Mouse (Mus musculus) erythroblast, embryonic 14.5 days (primary cell): ENCODE measurements around the gene Thbd. TPM values are rescaled to one million over a fixed set of nuclear protein-coding genes. Genes with fewer than 3 reads are reported as not detected.

Source experiments
- H3K27me3 ChIP-seq: 2 replicates; pipeline ENCODE4 v1.6.1; 2012; ENCODE audit warnings: inconsistent platforms; ENCODE audit not compliant: control insufficient read depth
- H3K36me3 ChIP-seq: 2 replicates; pipeline ENCODE4 v1.6.1; 2012; ENCODE audit warnings: mild to moderate bottlenecking, inconsistent platforms; ENCODE audit not compliant: control insufficient read depth
- H3K4me1 ChIP-seq: 2 replicates; pipeline ENCODE4 v1.6.1; 2012; ENCODE audit warnings: inconsistent platforms; ENCODE audit not compliant: control insufficient read depth
- H3K4me3 ChIP-seq: replicated peaks from 2 replicates; pipeline ENCODE3; 2012; ENCODE audit warnings: moderate library complexity, mild to moderate bottlenecking, inconsistent platforms
- H3K9me3 ChIP-seq: 2 replicates; pipeline ENCODE4 v1.6.1; 2012; ENCODE audit warnings: low read length, inconsistent platforms, mixed read lengths; ENCODE audit not compliant: control insufficient read depth
- GATA1 ChIP-seq: IDR thresholded peaks from 2 replicates; pipeline ENCODE4 v1.6.1; 2012; ENCODE audit warnings: low read length, inconsistent platforms, mixed read lengths
- TAL1 ChIP-seq: IDR thresholded peaks from 3 replicates; pipeline ENCODE4 v1.6.1; 2012; ENCODE audit warnings: low read length, inconsistent platforms, mixed read lengths
- polyA plus RNA-seq: library from polyadenylated mRNA; stranded (reverse); fragments of >175 nt; gene quantifications from 2 replicates; pipeline ENCODE4 v1.2.3, GENCODE M21; 2012

The Thbd gene
- polyA plus RNA-seq, 1 experiment = not detected

- H3K4me3 ChIP-seq = no peak within 1 kb of the TSS
- H3K9me3 ChIP-seq = 0 out of 2 replicates have a peak, but pooled peaks cover 2% of the 10 kb centered on the region
- no peak for TF ChIP-seq GATA1
- TF ChIP-seq TAL1 = no peak
- peaks cover 27% of the 10 kb centered on the region for H3K27me3 ChIP-seq
- no peaks in the 10 kb centered on the region for H3K36me3 ChIP-seq
- no peaks in the 10 kb centered on the region; the same call in 1 of the 2 replicates for H3K4me1 ChIP-seq
These were observed 12.6 kb downstream of the Thbd start, which contains the start of gene Sstr4 for GRCm38 (mm10) chr2:148395131-148396051. TSS of gene Sstr4 (plus strand) at chr2:148395344.

GRCm38 (mm10) chr2:148393846-148394245, 14.1 kb downstream of the Thbd start:
- Histone ChIP-seq H3K36me3 (no peaks in the 10 kb centered on the region), H3K27me3 (peaks cover 27% of the 10 kb centered on the region), H3K4me3 (no peak overlapping the region), H3K4me1 (no peaks in the 10 kb centered on the region; the same call in 1 of the 2 replicates), H3K9me3 (0 out of 2 replicates have a peak, but pooled peaks cover 2% of the 10 kb centered on the region)
- TF ChIP-seq GATA1 = no peak
- TF ChIP-seq TAL1 = no peak

- no peak overlapping the region for H3K4me3 ChIP-seq
- H3K27me3 ChIP-seq = peaks cover 27% of the 10 kb centered on the region
- 0 out of 2 replicates have a peak, but pooled peaks cover 2% of the 10 kb centered on the region for H3K9me3 ChIP-seq
- no peaks in the 10 kb centered on the region; the same call in 1 of the 2 replicates for H3K4me1 ChIP-seq
- no peaks in the 10 kb centered on the region for H3K36me3 ChIP-seq
- TF ChIP-seq GATA1 = no peak
- no peak for TF ChIP-seq TAL1
These were observed 14.8 kb downstream of the Thbd start for GRCm38 (mm10) chr2:148393149-148393548.

- no peaks in the 10 kb centered on the region for H3K36me3 ChIP-seq
- TF ChIP-seq GATA1 = no peak
- H3K4me1 ChIP-seq = no peaks in the 10 kb centered on the region
- no peaks in the 10 kb centered on the region for H3K9me3 ChIP-seq
- no peaks in the 10 kb centered on the region for H3K27me3 ChIP-seq
- no peak overlapping the region for H3K4me3 ChIP-seq
These were observed 20.1 kb downstream of the Thbd start for GRCm38 (mm10) chr2:148387652-148388581.

- Histone ChIP-seq H3K4me1 (no peaks in the 10 kb centered on the region), H3K4me3 (no peak overlapping the region)
- TF ChIP-seq GATA1 = no peak
- TF ChIP-seq TAL1 = no peak
These were observed 21.1 kb downstream of the Thbd start for GRCm38 (mm10) chr2:148386927-148387326.

GRCm38 (mm10) chr2:148386476-148386875, 21.5 kb downstream of the Thbd start:
- Histone ChIP-seq H3K27me3 (no peaks in the 10 kb centered on the region), H3K36me3 (no peaks in the 10 kb centered on the region), H3K4me3 (no peak overlapping the region), H3K9me3 (no peaks in the 10 kb centered on the region), H3K4me1 (no peaks in the 10 kb centered on the region)
- TF ChIP-seq TAL1 = no peak
- TF ChIP-seq GATA1 = no peak

More at GRCm38 (mm10) chr2:148386927-148387326, 21.1 kb downstream of the Thbd start:
- Histone ChIP-seq H3K27me3 (no peaks in the 10 kb centered on the region), H3K9me3 (no peaks in the 10 kb centered on the region), H3K36me3 (no peaks in the 10 kb centered on the region)

- Histone ChIP-seq H3K27me3 (no peaks in the 10 kb centered on the region), H3K4me3 (no peak overlapping the region), H3K9me3 (no peaks in the 10 kb centered on the region), H3K36me3 (no peaks in the 10 kb centered on the region), H3K4me1 (no peaks in the 10 kb centered on the region)
- TF ChIP-seq GATA1 = no peak
- TF ChIP-seq TAL1 = no peak
These were observed 26.9 kb downstream of the Thbd start for GRCm38 (mm10) chr2:148381076-148381475.

- Histone ChIP-seq H3K4me3 (no peak overlapping the region), H3K36me3 (no peaks in the 10 kb centered on the region), H3K27me3 (no peaks in the 10 kb centered on the region), H3K9me3 (no peaks in the 10 kb centered on the region), H3K4me1 (no peaks in the 10 kb centered on the region)
- TF ChIP-seq GATA1 = no peak
- TF ChIP-seq TAL1 = no peak
These were observed 28.0 kb downstream of the Thbd start for GRCm38 (mm10) chr2:148379899-148380413.
